Mouse (Mus musculus): ENCODE measurements around the gene Agk. TPM values are rescaled to one million over a fixed set of nuclear protein-coding genes. Genes with fewer than 3 reads are reported as not detected.

Gene Agk
- polyA plus RNA-seq, 1 experiment from 2014 or later = 59.4 TPM

Other genes starting within 250 kb of the Agk start
- gene E330009J07Rik, start 111.0 kb downstream of the Agk start, polyA plus RNA-seq (2015; fragmentation: Nextera tagmentation; extraction: Ambion mirVana) = 52.5 and 53.8 TPM in 2 replicates
- 0.09 and 0.17 TPM in 2 replicates for gene Wee2, start 113.9 kb downstream of the Agk start, polyA plus RNA-seq (2015; fragmentation: Nextera tagmentation; extraction: Ambion mirVana)
- 131 and 139 TPM in 2 replicates for gene Ssbp1, start 146.2 kb downstream of the Agk start, polyA plus RNA-seq (2015; fragmentation: Nextera tagmentation; extraction: Ambion mirVana)
- not detected in 2 replicates for gene Tas2r137, start 166.1 kb downstream of the Agk start, polyA plus RNA-seq (2015; fragmentation: Nextera tagmentation; extraction: Ambion mirVana)
- not detected in 2 replicates for gene Tas2r108, start 168.4 kb downstream of the Agk start, polyA plus RNA-seq (2015; fragmentation: Nextera tagmentation; extraction: Ambion mirVana)
- gene Prss37, start 194.3 kb downstream of the Agk start, polyA plus RNA-seq (2015; fragmentation: Nextera tagmentation; extraction: Ambion mirVana) = not detected in 2 replicates
- gene Olfr461, start 229.9 kb downstream of the Agk start, polyA plus RNA-seq (2015; fragmentation: Nextera tagmentation; extraction: Ambion mirVana) = 0.19 and 0.34 TPM in 2 replicates
- gene Olfr460, start 244.3 kb downstream of the Agk start, polyA plus RNA-seq (2015; fragmentation: Nextera tagmentation; extraction: Ambion mirVana) = not detected in 2 replicates